9 mouse cellular contexts compared by ENCODE assay signal in genomic region chr7:89907950-89908349, GRCm38 (mm10). TPM values are rescaled to one million over a fixed set of nuclear protein-coding genes. Genes with fewer than 3 reads are reported as not detected.
DNase-seq lines count a peak whose midpoint lies in the region; ATAC-seq and TF ChIP-seq lines count a peak whose summit lies in the region.
"Had no signal": no experiment of that assay in that cellular context is flagged by ENCODE, and none has a peak within 500 bp of the region (broad histone marks: within the 10 kb centered on the region; RNA-seq: fewer than 3 reads in every experiment).

No protein-coding gene starts in this region.

- H3K36me3 ChIP-seq in embryonic facial prominence, embryonic 10.5 days (replicated peaks), result no peaks in the 10 kb centered on the region
- no peaks in the 10 kb centered on the region for H3K36me3 ChIP-seq in kidney, postnatal 0 days (ENCODE audit: insufficient read depth, low read length)
- no peaks in the 10 kb centered on the region for H3K36me3 ChIP-seq in limb, embryonic 15.5 days
- H3K36me3 ChIP-seq in testis, adult 2 months (ENCODE audit: control insufficient read depth, insufficient read depth, low read length), result no peaks in the 10 kb centered on the region
- H3K36me3 ChIP-seq: heart, embryonic 13.5 days had no signal

- no peaks in the 10 kb centered on the region for H3K27me3 ChIP-seq in embryonic facial prominence, embryonic 10.5 days (replicated peaks; ENCODE audit: low read depth, poor library complexity, severe bottlenecking)
- H3K27me3 ChIP-seq in kidney, postnatal 0 days (ENCODE audit: insufficient read depth, low read length), result no peaks in the 10 kb centered on the region
- H3K27me3 ChIP-seq in limb, embryonic 15.5 days, result no peaks in the 10 kb centered on the region
- no peaks in the 10 kb centered on the region for H3K27me3 ChIP-seq in testis, adult 2 months (ENCODE audit: control insufficient read depth, insufficient read depth, low read length)
- H3K27me3 ChIP-seq: heart, embryonic 13.5 days had no signal

- H3K4me1 ChIP-seq in embryonic facial prominence, embryonic 10.5 days, result peaks cover 23% of the 10 kb centered on the region
- no peaks in the 10 kb centered on the region for H3K4me1 ChIP-seq in kidney, postnatal 0 days (replicated peaks; ENCODE audit: insufficient read depth, low read length)
- H3K4me1 ChIP-seq in limb, embryonic 15.5 days, result peaks cover 8% of the 10 kb centered on the region
- peaks cover 17% of the 10 kb centered on the region for H3K4me1 ChIP-seq in testis, adult 2 months (ENCODE audit: control insufficient read depth, insufficient read depth, low read length)

- TF ChIP-seq CTCF in kidney, postnatal 0 days (IDR thresholded peaks at IDR 0.05; ENCODE audit: low read depth), result peak; percentile 96
- peak; percentile 44; the same call in 1 of the 2 replicates for TF ChIP-seq CTCF in testis, adult 2 months (IDR thresholded peaks at IDR 0.05; ENCODE audit: control insufficient read depth, insufficient read depth, insufficient replicate concordance, low read depth, low read length)

- H3K9me3 ChIP-seq in embryonic facial prominence, embryonic 10.5 days, result no peaks in the 10 kb centered on the region
- no peaks in the 10 kb centered on the region for H3K9me3 ChIP-seq in kidney, postnatal 0 days (replicated peaks; ENCODE audit: low read length)
- no peaks in the 10 kb centered on the region for H3K9me3 ChIP-seq in limb, embryonic 15.5 days
- H3K9me3 ChIP-seq: heart, embryonic 13.5 days had no signal

- no peak overlapping the region for H3K27ac ChIP-seq in embryonic facial prominence, embryonic 10.5 days (replicated peaks)
- no peak overlapping the region for H3K27ac ChIP-seq in kidney, postnatal 0 days
- no peak overlapping the region for H3K27ac ChIP-seq in limb, embryonic 15.5 days
- H3K27ac ChIP-seq in testis, adult 2 months (ENCODE audit: control insufficient read depth, insufficient read depth, low read depth, low read length), result no peak overlapping the region
- H3K27ac ChIP-seq: heart, embryonic 13.5 days had no signal

- no peak overlapping the region for H3K4me3 ChIP-seq in embryonic facial prominence, embryonic 10.5 days
- no peak overlapping the region for H3K4me3 ChIP-seq in kidney, postnatal 0 days (replicated peaks; ENCODE audit: low read depth, low read length)
- no peak overlapping the region for H3K4me3 ChIP-seq in limb, embryonic 15.5 days
- H3K4me3 ChIP-seq in testis, adult 2 months (ENCODE audit: control insufficient read depth, low read depth, low read length), result no peak overlapping the region
- H3K4me3 ChIP-seq: heart, embryonic 13.5 days had no signal

- no peak for TF ChIP-seq POLR2A in testis, adult 2 months (IDR thresholded peaks at IDR 0.05; ENCODE audit: control insufficient read depth, low read depth, low read length)

- H3K9ac ChIP-seq in kidney, postnatal 0 days (ENCODE audit: low read depth, low read length), result no peak overlapping the region
- no peak overlapping the region for H3K9ac ChIP-seq in limb, embryonic 15.5 days
- H3K9ac ChIP-seq: heart, embryonic 13.5 days had no signal

- ATAC-seq in CD4-positive, CD25-positive, alpha-beta regulatory T cell, adult 4 months, result peak; percentile 82
- peak; percentile 90 for ATAC-seq in granulocyte monocyte progenitor cell, adult 5-6 weeks (replicated peaks; ENCODE audit: poor library complexity, severe bottlenecking)
- 0 out of 2 replicates have a peak, but pooled peaks have one; percentile 50 for ATAC-seq in kidney, postnatal 0 days (replicated peaks; ENCODE audit: low FRiP score, low read depth)
- 0 out of 2 replicates have a peak, but pooled peaks have one; percentile 49 for ATAC-seq in limb, embryonic 15.5 days (ENCODE audit: insufficient number of reproducible peaks, low FRiP score, low TSS enrichment, low read depth)

- peak; percentile 88 for DNase-seq in adrenal gland, postnatal 10 days
- peak; percentile 75 for DNase-seq in embryonic facial prominence, embryonic 10.5 days (ENCODE audit: low spot score)
- peak; percentile 89 for DNase-seq in kidney, postnatal 0 days (ENCODE audit: low spot score)
- DNase-seq in natural killer cell, adult 2 months (ENCODE audit: low spot score in 2 of 2), result peak; percentile 45 to 63

- H3K4me2 ChIP-seq in kidney, postnatal 0 days (ENCODE audit: low read length), result no peak overlapping the region
- H3K4me2 ChIP-seq in limb, embryonic 15.5 days, result no peak overlapping the region
- H3K4me2 ChIP-seq: heart, embryonic 13.5 days had no signal

- 17% methylated on average over 8 of the region's 8 CpGs for WGBS in embryonic facial prominence, embryonic 10.5 days
- 24% methylated on average over 8 of the region's 8 CpGs for WGBS in kidney, postnatal 0 days
- 15% methylated on average over 8 of the region's 8 CpGs for WGBS in limb, embryonic 15.5 days

RNA-seq across cellular contexts. Expression of gene Ccdc81, which starts 4.5 kb away (rescaled TPM):
- polyA plus RNA-seq in CD4-positive, CD25-positive, alpha-beta regulatory T cell, adult 4 months (2017; shearing (Covaris generic)), result not detected
- total RNA-seq in adrenal gland, postnatal 10 days (2021), result under 1 TPM in 1 of 2 experiments, not detected in 1; 0.21 TPM
- 0.10 and 0.31 TPM in 2 replicates for polyA plus RNA-seq in embryonic facial prominence, embryonic 10.5 days (2016; fragmentation: Nextera tagmentation; extraction: Ambion mirVana)
- total RNA-seq in granulocyte monocyte progenitor cell, adult 5-6 weeks (2014; fragmentation: Nextera tagmentation), result not detected in 2 replicates
- total RNA-seq in granulocyte monocyte progenitor cell, adult 5-6 weeks (2017), result not detected in 2 replicates
- polyA plus RNA-seq in kidney, postnatal 0 days (2015; fragmentation: Nextera tagmentation; extraction: Ambion mirVana), result 0.09 and 0.21 TPM in 2 replicates
- 0.07 and 0.09 TPM in 2 replicates for polyA plus RNA-seq in limb, embryonic 15.5 days (2015; fragmentation: Nextera tagmentation; extraction: Ambion mirVana)
- polyA plus RNA-seq in testis, adult 2 months (2012; rRNA removed), result 67.1 and 80.0 TPM in 2 replicates
- polyA plus RNA-seq: heart, embryonic 13.5 days had no signal

RNA-seq across cellular contexts. Expression of gene Hikeshi, which starts 33.1 kb away (rescaled TPM):
- polyA plus RNA-seq in CD4-positive, CD25-positive, alpha-beta regulatory T cell, adult 4 months (2017; shearing (Covaris generic)), result 10 to 100 TPM; 72.1 to 83.5 TPM
- total RNA-seq in adrenal gland, postnatal 10 days (2021), result 10 to 100 TPM; 71.6 to 83.5 TPM
- polyA plus RNA-seq in embryonic facial prominence, embryonic 10.5 days (2016; fragmentation: Nextera tagmentation; extraction: Ambion mirVana), result 149 and 159 TPM in 2 replicates
- total RNA-seq in granulocyte monocyte progenitor cell, adult 5-6 weeks (2014; fragmentation: Nextera tagmentation), result 50.9 and 57.8 TPM in 2 replicates
- 98.2 and 108 TPM in 2 replicates for total RNA-seq in granulocyte monocyte progenitor cell, adult 5-6 weeks (2017)
- 138 and 145 TPM in 2 replicates for polyA plus RNA-seq in kidney, postnatal 0 days (2015; fragmentation: Nextera tagmentation; extraction: Ambion mirVana)
- 116 and 117 TPM in 2 replicates for polyA plus RNA-seq in limb, embryonic 15.5 days (2015; fragmentation: Nextera tagmentation; extraction: Ambion mirVana)
- 14.1 and 16.7 TPM in 2 replicates for polyA plus RNA-seq in testis, adult 2 months (2012; rRNA removed)

Comparison
In these comparisons a context has a peak if more than half of its experiments do, and no peak if none do; other contexts are left out.
1. RNA of gene Ccdc81, which starts 4.5 kb away (polyA plus RNA-seq): 67.1 to 80.0 TPM in testis, adult 2 months; 0.10 to 0.31 TPM in embryonic facial prominence, embryonic 10.5 days, 0.09 to 0.21 TPM in kidney, postnatal 0 days, 0.07 to 0.09 TPM in limb, embryonic 15.5 days and not detected in CD4-positive, CD25-positive, alpha-beta regulatory T cell, adult 4 months; every median in the first group is over 10 times any median in the second.
2. Peak in every context shown above with its lines, with median percentiles within 50 percentile points of each other: ATAC-seq and DNase-seq.